14 mouse cellular contexts compared by ENCODE assay signal in genomic region chr6:84228196-84228595, GRCm38 (mm10).
A peak's percentile ranks its signal among the peaks of the same experiment; 100 is the strongest.
DNase-seq lines count a peak whose midpoint lies in the region; ATAC-seq and TF ChIP-seq lines count a peak whose summit lies in the region.
"Had no signal": no experiment of that assay in that cellular context is flagged by ENCODE, and none has a peak within 500 bp of the region (broad histone marks: within the 10 kb centered on the region; RNA-seq: fewer than 3 reads in every experiment).

No protein-coding gene starts in this region.

- no peak for ATAC-seq in heart, postnatal 0 days (ENCODE audit: insufficient read depth, low read depth)
- ATAC-seq in heart, embryonic 12.5 days (ENCODE audit: insufficient number of reproducible peaks, low FRiP score), result no peak
- no peak for ATAC-seq in monocyte, adult 5-6 weeks (replicated peaks; ENCODE audit: insufficient number of reproducible peaks, low FRiP score, low TSS enrichment, poor library complexity, severe bottlenecking)
- ATAC-seq: forebrain, embryonic 16.5 days; Patski had no signal

- H3K27ac ChIP-seq in heart, postnatal 0 days (ENCODE audit: low read depth), result no peak overlapping the region
- no peak overlapping the region for H3K27ac ChIP-seq in heart, embryonic 12.5 days (ENCODE audit: poor library complexity, severe bottlenecking)
- H3K27ac ChIP-seq in liver, adult 2 months (replicated peaks; ENCODE audit: insufficient read depth, low read depth, low read length), result no peak overlapping the region
- H3K27ac ChIP-seq: liver, embryonic 13.5 days; lung, embryonic 15.5 days had no signal

- TF ChIP-seq EP300 in heart, postnatal 0 days (IDR thresholded peaks at IDR 0.05; ENCODE audit: low read depth), result no peak

- no peaks in the 10 kb centered on the region for H3K27me3 ChIP-seq in heart, postnatal 0 days (ENCODE audit: control insufficient read depth, insufficient read depth, low read length)
- peaks cover 10% of the 10 kb centered on the region; the same call in 1 of the 2 replicates for H3K27me3 ChIP-seq in heart, embryonic 12.5 days (replicated peaks)
- no peaks in the 10 kb centered on the region for H3K27me3 ChIP-seq in liver, adult 2 months (ENCODE audit: control insufficient read depth, insufficient read depth, low read length)
- H3K27me3 ChIP-seq: liver, embryonic 13.5 days; lung, embryonic 15.5 days; Patski had no signal

- peak overlapping the region; percentile 30; the same call in 1 of the 2 replicates for H3K9ac ChIP-seq in heart, postnatal 0 days (replicated peaks; ENCODE audit: low read depth, low read length)
- no peak overlapping the region for H3K9ac ChIP-seq in heart, embryonic 12.5 days
- H3K9ac ChIP-seq in liver, adult 2 months (ENCODE audit: low read depth, low read length), result no peak overlapping the region
- H3K9ac ChIP-seq: liver, embryonic 13.5 days; lung, embryonic 15.5 days had no signal

- no peaks in the 10 kb centered on the region for H3K79me2 ChIP-seq in liver, adult 2 months (ENCODE audit: control insufficient read depth, insufficient read depth, low read length)

- H3K4me3 ChIP-seq in heart, postnatal 0 days (ENCODE audit: low read depth, low read length), result no peak overlapping the region
- no peak overlapping the region for H3K4me3 ChIP-seq in heart, embryonic 12.5 days
- H3K4me3 ChIP-seq in liver, adult 2 months (ENCODE audit: insufficient read depth, low read depth, low read length), result no peak overlapping the region
- H3K4me3 ChIP-seq: liver, embryonic 13.5 days; lung, embryonic 15.5 days had no signal

- DNase-seq in heart, postnatal 0 days (ENCODE audit: low spot score), result no peak
- DNase-seq in liver, adult 2 months (ENCODE audit: extremely low read depth, low read depth, low spot score), result peak; percentile 23
- DNase-seq in liver, result no peak
- DNase-seq in kidney, postnatal 14 days, result peak; percentile 38
- DNase-seq in yolk sac, embryonic 10.5 days (ENCODE audit: low spot score), result peak; percentile 21
- DNase-seq: adrenal gland, adult 8-10 months; cerebellum, adult 8-10 months; liver, embryonic 13.5 days; lung, postnatal 4 days had no signal

- no peak for TF ChIP-seq CTCF in heart, postnatal 0 days (IDR thresholded peaks at IDR 0.05; ENCODE audit: low read depth)
- no peak for TF ChIP-seq CTCF in liver, adult 2 months (IDR thresholded peaks at IDR 0.05; ENCODE audit: low read depth, low read length)

- no peak overlapping the region for H3K4me2 ChIP-seq in heart, postnatal 0 days (ENCODE audit: low read depth, low read length)
- no peak overlapping the region for H3K4me2 ChIP-seq in heart, embryonic 12.5 days
- H3K4me2 ChIP-seq: liver, embryonic 13.5 days; lung, embryonic 15.5 days had no signal

- TF ChIP-seq POLR2A in liver, adult 2 months (IDR thresholded peaks at IDR 0.05; ENCODE audit: extremely low read depth, insufficient read depth, low read length), result no peak

- no peaks in the 10 kb centered on the region for H3K36me3 ChIP-seq in heart, postnatal 0 days (replicated peaks; ENCODE audit: control insufficient read depth, insufficient read depth, low read length)
- no peaks in the 10 kb centered on the region for H3K36me3 ChIP-seq in heart, embryonic 12.5 days
- H3K36me3 ChIP-seq in liver, adult 2 months (ENCODE audit: control insufficient read depth, insufficient read depth, low read length), result no peaks in the 10 kb centered on the region
- H3K36me3 ChIP-seq: liver, embryonic 13.5 days; lung, embryonic 15.5 days had no signal

- H3K4me1 ChIP-seq in heart, postnatal 0 days (ENCODE audit: control insufficient read depth, insufficient read depth), result peaks cover 41% of the 10 kb centered on the region
- H3K4me1 ChIP-seq in heart, embryonic 12.5 days (replicated peaks), result peaks cover 73% of the 10 kb centered on the region
- peaks cover 8% of the 10 kb centered on the region for H3K4me1 ChIP-seq in liver, adult 2 months (ENCODE audit: control insufficient read depth, insufficient read depth, low read length)
- H3K4me1 ChIP-seq: liver, embryonic 13.5 days had no signal

- H3K9me3 ChIP-seq in heart, postnatal 0 days (replicated peaks; ENCODE audit: control insufficient read depth, low read length), result no peaks in the 10 kb centered on the region
- no peaks in the 10 kb centered on the region for H3K9me3 ChIP-seq in heart, embryonic 12.5 days (replicated peaks)
- H3K9me3 ChIP-seq: liver, embryonic 13.5 days; lung, embryonic 15.5 days had no signal

- WGBS in heart, postnatal 0 days, result 90% methylated on average over 4 of the region's 4 CpGs
- 87% methylated on average over 4 of the region's 4 CpGs for WGBS in heart, embryonic 12.5 days
- WGBS in liver, adult 2 months, result 89% methylated on average over 4 of the region's 4 CpGs

Comparison
In these comparisons a context has a peak if more than half of its experiments do, and no peak if none do; other contexts are left out.
1. DNase-seq: peak in liver, adult 2 months (single experiment), kidney, postnatal 14 days (single experiment) and yolk sac, embryonic 10.5 days (single experiment); none in heart, postnatal 0 days (single experiment) and liver (single experiment).